Mouse (Mus musculus) forebrain, embryonic 11.5 days (tissue): ENCODE data around the gene Mmrn1. TPM values are rescaled to one million over a fixed set of nuclear protein-coding genes. Genes with fewer than 3 reads are reported as not detected.
A peak's percentile ranks its signal among the peaks of the same experiment; 100 is the strongest.

Experiments
- ATAC-seq: fragments of 200-750 bp; cut with Nextera tagmentation; replicated peaks from 2 replicates; pipeline ENCODE4 v1.8.0; 2017; ENCODE audit warnings: moderate TSS enrichment; ENCODE audit not compliant: low FRiP score
- DNase-seq: peaks from one replicate; pipeline ENCODE4 v3.0.0-alpha.2; 2017; ENCODE audit warnings: low spot score
- H3K27ac ChIP-seq: fragments of 300-500 bp; sonication (generic); 2 replicates; pipeline ENCODE4 v1.5.1; 2014; ENCODE audit warnings: low read depth, low read length
- H3K27me3 ChIP-seq: fragments of 300-500 bp; sonication (generic); 2 replicates; pipeline ENCODE4 v1.6.1; 2014; ENCODE audit warnings: mild to moderate bottlenecking, low read length, mixed read lengths; ENCODE audit not compliant: control insufficient read depth, insufficient read depth
- H3K36me3 ChIP-seq: fragments of 300-500 bp; sonication (generic); 2 replicates; pipeline ENCODE4 v1.6.1; 2014; ENCODE audit warnings: mild to moderate bottlenecking, low read length, moderate library complexity, mixed read lengths; ENCODE audit not compliant: control insufficient read depth, insufficient read depth
- H3K4me1 ChIP-seq: fragments of 300-500 bp; sonication (generic); replicated peaks from 2 replicates; pipeline ENCODE4 v1.6.1; 2014; ENCODE audit warnings: low read length, mixed read lengths; ENCODE audit not compliant: control insufficient read depth, insufficient read depth
- H3K4me2 ChIP-seq: fragments of 300-500 bp; sonication (generic); 2 replicates; pipeline ENCODE4 v1.6.1; 2014; ENCODE audit warnings: low read depth, mild to moderate bottlenecking, low read length, moderate library complexity, mixed read lengths; ENCODE audit not compliant: severe bottlenecking
- H3K4me3 ChIP-seq: fragments of 300-500 bp; sonication (generic); 2 replicates; pipeline ENCODE4 v1.5.1; 2014; ENCODE audit warnings: low read depth, low read length
- H3K9ac ChIP-seq: fragments of 300-500 bp; sonication (generic); 2 replicates; pipeline ENCODE4 v1.6.1; 2014; ENCODE audit warnings: low read length
- H3K9me3 ChIP-seq: fragments of 300-500 bp; sonication (generic); 2 replicates; pipeline ENCODE4 v1.6.1; 2016; ENCODE audit warnings: low read length, mixed read lengths; ENCODE audit not compliant: control insufficient read depth
- WGBS: fragments of 180-500 bp; shearing (Covaris S2); extraction: QIAGEN DNeasy Blood & Tissue Kit; methylation state at CpG from one replicate; pipeline ENCODE4 v1.1.7; 2014; 5-methylcytosine and 5-hydroxymethylcytosine counted together
- polyA plus RNA-seq: library from polyadenylated mRNA; unstranded; fragments of >200 nt; fragmentation: Nextera tagmentation; extraction: Ambion mirVana; gene quantifications from 2 replicates; pipeline ENCODE4 v1.2.1, GENCODE M21; 2014

Mmrn1 gene
- polyA plus RNA-seq, 1 experiment from 2014 or later: 6.5 TPM

- H3K4me3 ChIP-seq: no peak overlapping the region
- no peak for DNase-seq
- no peak overlapping the region for H3K27ac ChIP-seq
- H3K9me3 ChIP-seq: no peaks in the 10 kb centered on the region
- no peak overlapping the region for H3K9ac ChIP-seq
- ATAC-seq: no peak
- WGBS: 84% methylated on average over 2 of the region's 2 CpGs
- H3K36me3 ChIP-seq: no peaks in the 10 kb centered on the region
- no peaks in the 10 kb centered on the region for H3K27me3 ChIP-seq
- H3K4me2 ChIP-seq: no peak overlapping the region
- no peaks in the 10 kb centered on the region for H3K4me1 ChIP-seq
Measured at GRCm38 (mm10) chr6:60979039-60979438, 54.3 kb downstream of the Mmrn1 start.

GRCm38 (mm10) chr6:60984360-60984759, 59.6 kb downstream of the Mmrn1 start:
- DNase-seq (no peak), ATAC-seq (no peak)
- H3K4me2 ChIP-seq: no peak overlapping the region
- H3K9me3 ChIP-seq: no peaks in the 10 kb centered on the region
- H3K4me1 ChIP-seq: no peaks in the 10 kb centered on the region
- no peak overlapping the region for H3K27ac ChIP-seq
- H3K4me3 ChIP-seq: no peak overlapping the region
- H3K36me3 ChIP-seq: no peaks in the 10 kb centered on the region
- no peaks in the 10 kb centered on the region for H3K27me3 ChIP-seq
- WGBS: 46% methylated on average over 1 of the region's 1 CpGs
- H3K9ac ChIP-seq: no peak overlapping the region

- ATAC-seq: no peak
- DNase-seq: no peak
- Histone ChIP-seq H3K27ac (no peak overlapping the region), H3K36me3 (no peaks in the 10 kb centered on the region), H3K4me3 (no peak overlapping the region), H3K27me3 (no peaks in the 10 kb centered on the region), H3K4me2 (no peak overlapping the region), H3K9me3 (no peaks in the 10 kb centered on the region), H3K9ac (no peak overlapping the region), H3K4me1 (no peaks in the 10 kb centered on the region)
- 45% methylated on average over 2 of the region's 2 CpGs for WGBS
Measured at GRCm38 (mm10) chr6:60985919-60986318, 61.1 kb downstream of the Mmrn1 start.

- no peak overlapping the region for H3K4me3 ChIP-seq
- no peak overlapping the region for H3K9ac ChIP-seq
- H3K27me3 ChIP-seq: no peaks in the 10 kb centered on the region
- H3K4me1 ChIP-seq: no peaks in the 10 kb centered on the region
- no peak overlapping the region for H3K27ac ChIP-seq
- 87% methylated on average over 11 of the region's 11 CpGs for WGBS
- H3K9me3 ChIP-seq: no peaks in the 10 kb centered on the region
- no peak overlapping the region for H3K4me2 ChIP-seq
- H3K36me3 ChIP-seq: no peaks in the 10 kb centered on the region
- no peak for ATAC-seq
- DNase-seq: no peak
Measured at GRCm38 (mm10) chr6:60986914-60987313, 62.1 kb downstream of the Mmrn1 start.

- no peaks in the 10 kb centered on the region for H3K9me3 ChIP-seq
- WGBS: 92% methylated on average over 3 of the region's 3 CpGs
- no peak overlapping the region for H3K4me3 ChIP-seq
- H3K36me3 ChIP-seq: no peaks in the 10 kb centered on the region
- no peak overlapping the region for H3K4me2 ChIP-seq
- no peak for ATAC-seq
- DNase-seq: no peak
- no peaks in the 10 kb centered on the region for H3K27me3 ChIP-seq
- H3K27ac ChIP-seq: no peak overlapping the region
- H3K9ac ChIP-seq: no peak overlapping the region
- H3K4me1 ChIP-seq: no peaks in the 10 kb centered on the region
Measured at GRCm38 (mm10) chr6:60987804-60988203, 63.0 kb downstream of the Mmrn1 start.

GRCm38 (mm10) chr6:60992366-60992765, 67.6 kb downstream of the Mmrn1 start:
- H3K4me1 ChIP-seq: no peaks in the 10 kb centered on the region; the same call in 1 of the 2 replicates
- H3K36me3 ChIP-seq: no peaks in the 10 kb centered on the region
- no peak overlapping the region for H3K9ac ChIP-seq
- no peaks in the 10 kb centered on the region for H3K9me3 ChIP-seq
- no peaks in the 10 kb centered on the region for H3K27me3 ChIP-seq
- H3K27ac ChIP-seq: no peak overlapping the region
- H3K4me2 ChIP-seq: no peak overlapping the region
- 92% methylated on average over 1 of the region's 1 CpGs for WGBS
- H3K4me3 ChIP-seq: no peak overlapping the region
- no peak for DNase-seq
- ATAC-seq: no peak

GRCm38 (mm10) chr6:60993386-60994108, 68.8 kb downstream of the Mmrn1 start:
- H3K9ac ChIP-seq: no peak overlapping the region
- no peaks in the 10 kb centered on the region; the same call in 1 of the 2 replicates for H3K4me1 ChIP-seq
- no peaks in the 10 kb centered on the region for H3K36me3 ChIP-seq
- no peaks in the 10 kb centered on the region for H3K27me3 ChIP-seq
- ATAC-seq (no peak), DNase-seq (no peak)
- no peak overlapping the region for H3K4me2 ChIP-seq
- no peak overlapping the region for H3K4me3 ChIP-seq
- H3K27ac ChIP-seq: no peak overlapping the region
- WGBS: 67% methylated on average over 4 of the region's 4 CpGs
- H3K9me3 ChIP-seq: no peaks in the 10 kb centered on the region

- Histone ChIP-seq H3K36me3 (no peaks in the 10 kb centered on the region), H3K9ac (no peak overlapping the region), H3K27me3 (no peaks in the 10 kb centered on the region), H3K4me2 (peak overlapping the region; percentile 11; the same call in 1 of the 2 replicates), H3K27ac (no peak overlapping the region), H3K4me3 (no peak overlapping the region), H3K9me3 (no peaks in the 10 kb centered on the region), H3K4me1 (no peaks in the 10 kb centered on the region; the same call in 1 of the 2 replicates)
- 5% methylated on average over 6 of the region's 6 CpGs for WGBS
- no peak for DNase-seq
- ATAC-seq: no peak; the same call in 1 of the 2 replicates
Measured at GRCm38 (mm10) chr6:60994114-60994513, 69.3 kb downstream of the Mmrn1 start.

GRCm38 (mm10) chr6:60994521-60994920, 69.7 kb downstream of the Mmrn1 start:
- no peaks in the 10 kb centered on the region; the same call in 1 of the 2 replicates for H3K4me1 ChIP-seq

More at GRCm38 (mm10) chr6:60994521-60994920, 69.7 kb downstream of the Mmrn1 start:
- peak overlapping the region; percentile 11; the same call in 1 of the 2 replicates for H3K4me2 ChIP-seq
- no peak for DNase-seq
- 35% methylated on average over 10 of the region's 10 CpGs for WGBS
- H3K27ac ChIP-seq: no peak overlapping the region
- no peak overlapping the region for H3K4me3 ChIP-seq
- no peaks in the 10 kb centered on the region for H3K36me3 ChIP-seq
- H3K9ac ChIP-seq: no peak overlapping the region
- H3K27me3 ChIP-seq: no peaks in the 10 kb centered on the region
- H3K9me3 ChIP-seq: no peaks in the 10 kb centered on the region
- ATAC-seq: no peak; the same call in 1 of the 2 replicates
